Mouse (Mus musculus) neural tube, embryonic 11.5 days (tissue): ENCODE data around the gene Usp15. TPM values are rescaled to one million over a fixed set of nuclear protein-coding genes. Genes with fewer than 3 reads are reported as not detected.

Experiments used
- ATAC-seq: fragments of 200-750 bp; cut with Nextera tagmentation; 2 replicates; pipeline ENCODE4 v1.8.0; 2017; ENCODE audit warnings: moderate number of reproducible peaks, mild to moderate bottlenecking, moderate TSS enrichment, moderate library complexity; ENCODE audit not compliant: insufficient read depth, low FRiP score, low TSS enrichment
- DNase-seq: peaks from one replicate; pipeline ENCODE4 v3.0.0-alpha.2; 2015; ENCODE audit warnings: low spot score
- H3K27ac ChIP-seq: fragments of 300-500 bp; sonication (generic); 2 replicates; pipeline ENCODE4 v1.5.1; 2014; ENCODE audit warnings: low read depth, mild to moderate bottlenecking, low read length
- H3K27me3 ChIP-seq: fragments of 300-500 bp; sonication (generic); 2 replicates; pipeline ENCODE4 v1.6.1; 2014; ENCODE audit warnings: mild to moderate bottlenecking, low read length, mixed read lengths; ENCODE audit not compliant: control insufficient read depth, insufficient read depth
- H3K36me3 ChIP-seq: fragments of 300-500 bp; sonication (generic); 2 replicates; pipeline ENCODE4 v1.6.1; 2014; ENCODE audit warnings: mild to moderate bottlenecking, low read length, moderate library complexity, mixed read lengths; ENCODE audit not compliant: control insufficient read depth, insufficient read depth
- H3K4me1 ChIP-seq: fragments of 300-500 bp; sonication (generic); 2 replicates; pipeline ENCODE4 v1.6.1; 2014; ENCODE audit warnings: low read length, mixed read lengths; ENCODE audit not compliant: control insufficient read depth, insufficient read depth
- H3K4me2 ChIP-seq: fragments of 300-500 bp; sonication (generic); 2 replicates; pipeline ENCODE4 v1.6.1; 2014; ENCODE audit warnings: low read depth, mild to moderate bottlenecking, moderate library complexity
- H3K4me3 ChIP-seq: fragments of 300-500 bp; sonication (generic); 2 replicates; pipeline ENCODE4 v1.5.1; 2014; ENCODE audit warnings: low read depth, low read length
- H3K9ac ChIP-seq: fragments of 300-500 bp; sonication (generic); 2 replicates; pipeline ENCODE4 v1.6.1; 2014; ENCODE audit warnings: mild to moderate bottlenecking, low read length
- H3K9me3 ChIP-seq: fragments of 300-500 bp; sonication (generic); 2 replicates; pipeline ENCODE4 v1.6.1; 2016; ENCODE audit warnings: low read length; ENCODE audit not compliant: control insufficient read depth
- WGBS: fragments of 180-500 bp; shearing (Covaris S2); extraction: QIAGEN DNeasy Blood & Tissue Kit; methylation state at CpG from one replicate; pipeline ENCODE4 v1.1.7; 2014; 5-methylcytosine and 5-hydroxymethylcytosine counted together
- polyA plus RNA-seq: library from polyadenylated mRNA; unstranded; fragments of >200 nt; fragmentation: Nextera tagmentation; extraction: Ambion mirVana; gene quantifications from 2 replicates; pipeline ENCODE4 v1.2.1, GENCODE M21; 2014

Gene Usp15
- polyA plus RNA-seq, 1 experiment from 2014 or later: 79.7 TPM

GRCm38 (mm10) chr10:123201436-123201835, 4.6 kb upstream of the Usp15 start:
- no peak overlapping the region for H3K27ac ChIP-seq
- ATAC-seq: no peak
- H3K36me3 ChIP-seq: no peaks in the 10 kb centered on the region
- DNase-seq: no peak
- no peaks in the 10 kb centered on the region for H3K4me1 ChIP-seq
- H3K9me3 ChIP-seq: no peaks in the 10 kb centered on the region
- H3K27me3 ChIP-seq: no peaks in the 10 kb centered on the region
- H3K4me3 ChIP-seq: no peak overlapping the region
- H3K4me2 ChIP-seq: no peak overlapping the region
- 90% methylated on average over 5 of the region's 5 CpGs for WGBS
- H3K9ac ChIP-seq: no peak overlapping the region

DNA sequence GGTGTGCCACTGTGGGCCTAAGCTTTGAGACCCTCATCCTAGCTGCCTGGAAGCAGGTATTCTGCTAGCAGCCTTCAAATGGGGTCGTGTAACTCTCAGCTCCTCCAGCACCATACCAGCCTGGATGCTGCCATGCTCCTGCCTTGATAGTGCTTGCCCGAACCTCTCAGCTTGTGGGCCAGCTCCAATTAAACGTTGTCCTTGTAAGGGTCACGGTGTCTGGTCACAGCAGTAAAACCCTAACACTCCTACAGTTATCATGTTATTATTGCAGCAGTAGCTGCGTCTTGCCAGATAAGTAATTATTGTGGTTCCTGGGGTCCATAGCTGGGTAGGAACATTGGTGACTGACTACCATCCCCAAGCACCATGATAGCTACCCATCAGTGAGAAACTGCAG, 4.2 kb upstream of the Usp15 start:
- H3K4me3 ChIP-seq: no peak overlapping the region
- H3K9me3 ChIP-seq: no peaks in the 10 kb centered on the region
- H3K27me3 ChIP-seq: no peaks in the 10 kb centered on the region
- H3K36me3 ChIP-seq: no peaks in the 10 kb centered on the region
- 91% methylated on average over 5 of the region's 5 CpGs for WGBS
- H3K9ac ChIP-seq: no peak overlapping the region
- DNase-seq (no peak), ATAC-seq (no peak)
- H3K4me2 ChIP-seq: no peak overlapping the region
- no peak overlapping the region for H3K27ac ChIP-seq
- no peaks in the 10 kb centered on the region for H3K4me1 ChIP-seq

- Histone ChIP-seq H3K27me3 (no peaks in the 10 kb centered on the region), H3K4me1 (peaks cover 3% of the 10 kb centered on the region; the same call in 1 of the 2 replicates), H3K36me3 (no peaks in the 10 kb centered on the region), H3K9me3 (no peaks in the 10 kb centered on the region), H3K27ac (no peak overlapping the region), H3K4me2 (no peak overlapping the region), H3K9ac (no peak overlapping the region), H3K4me3 (no peak overlapping the region)
- ATAC-seq (no peak), DNase-seq (no peak)
- 91% methylated on average over 8 of the region's 8 CpGs for WGBS
Measured at GRCm38 (mm10) chr10:123200320-123200659, 3.5 kb upstream of the Usp15 start.

DNA sequence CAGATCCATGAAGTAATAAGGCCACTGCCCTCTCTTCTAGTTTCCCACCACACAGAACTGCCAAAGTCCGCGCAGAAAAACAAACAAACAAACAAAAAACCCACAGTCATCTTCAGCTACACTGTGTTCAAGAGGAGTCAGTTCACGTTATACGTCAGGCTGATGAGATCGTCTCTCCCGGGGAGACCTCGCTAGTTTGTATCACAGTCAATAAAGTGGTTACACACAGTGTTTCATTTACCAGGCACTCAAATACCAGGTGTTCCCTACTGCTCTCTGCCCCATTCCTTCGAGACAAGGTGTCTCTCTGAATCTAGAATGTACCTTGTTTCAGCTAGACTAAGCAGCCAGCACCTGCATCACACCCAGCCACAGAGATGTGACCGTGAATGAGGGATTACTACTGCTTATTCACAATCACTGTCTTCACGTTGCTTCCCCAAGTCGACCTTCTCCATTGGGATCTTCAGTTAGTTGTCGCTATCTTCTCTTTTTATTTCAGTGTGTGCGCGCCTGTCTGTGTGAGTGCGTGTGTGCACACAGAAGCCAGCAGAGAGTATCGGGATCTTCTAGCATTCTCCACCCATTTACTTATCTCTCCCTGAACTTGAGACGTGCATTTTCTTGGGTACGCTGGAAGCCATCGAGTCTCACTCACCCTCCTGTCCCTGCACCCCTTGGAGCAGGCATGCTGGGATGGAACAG, 3.0 kb upstream of the Usp15 start:
- no peak for ATAC-seq
- no peak for DNase-seq
- 85% methylated on average over 19 of the region's 19 CpGs for WGBS
- Histone ChIP-seq H3K4me2 (no peak overlapping the region), H3K4me1 (peaks cover 6% of the 10 kb centered on the region; the same call in 1 of the 2 replicates), H3K9ac (no peak overlapping the region), H3K36me3 (no peaks in the 10 kb centered on the region), H3K9me3 (no peaks in the 10 kb centered on the region), H3K27ac (no peak overlapping the region), H3K27me3 (no peaks in the 10 kb centered on the region), H3K4me3 (no peak overlapping the region)

GRCm38 (mm10) chr10:123199119-123199518, 2.3 kb upstream of the Usp15 start:
- Histone ChIP-seq H3K9ac (no peak overlapping the region), H3K4me2 (no peak overlapping the region), H3K9me3 (no peaks in the 10 kb centered on the region), H3K4me3 (no peak overlapping the region), H3K27me3 (no peaks in the 10 kb centered on the region), H3K36me3 (no peaks in the 10 kb centered on the region), H3K4me1 (peaks cover 6% of the 10 kb centered on the region; the same call in 1 of the 2 replicates), H3K27ac (no peak overlapping the region)
- ATAC-seq (no peak), DNase-seq (no peak)
- 93% methylated on average over 3 of the region's 3 CpGs for WGBS

DNA sequence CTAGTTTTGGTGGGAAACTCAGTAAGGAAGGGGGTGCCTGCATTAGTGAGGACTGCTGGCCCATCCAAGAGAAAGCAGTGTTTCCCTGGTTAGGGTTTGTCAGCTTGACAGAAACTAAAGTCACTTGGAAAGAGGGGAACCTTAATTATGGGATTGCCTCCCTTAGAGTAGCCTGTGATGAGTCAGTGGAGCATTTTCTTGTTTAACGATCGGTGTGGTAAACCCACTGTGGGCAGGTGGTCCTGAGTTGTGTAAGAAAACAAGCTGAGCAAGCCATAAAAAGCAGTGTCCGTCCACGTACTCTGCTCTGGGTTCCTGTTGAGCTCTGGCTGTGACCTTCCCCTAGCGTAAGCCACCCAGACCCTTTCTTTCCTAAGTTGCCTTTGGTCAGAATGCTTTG, 1.4 kb upstream of the Usp15 start:
- no peak for DNase-seq
- WGBS: 66% methylated on average over 5 of the region's 5 CpGs

DNA sequence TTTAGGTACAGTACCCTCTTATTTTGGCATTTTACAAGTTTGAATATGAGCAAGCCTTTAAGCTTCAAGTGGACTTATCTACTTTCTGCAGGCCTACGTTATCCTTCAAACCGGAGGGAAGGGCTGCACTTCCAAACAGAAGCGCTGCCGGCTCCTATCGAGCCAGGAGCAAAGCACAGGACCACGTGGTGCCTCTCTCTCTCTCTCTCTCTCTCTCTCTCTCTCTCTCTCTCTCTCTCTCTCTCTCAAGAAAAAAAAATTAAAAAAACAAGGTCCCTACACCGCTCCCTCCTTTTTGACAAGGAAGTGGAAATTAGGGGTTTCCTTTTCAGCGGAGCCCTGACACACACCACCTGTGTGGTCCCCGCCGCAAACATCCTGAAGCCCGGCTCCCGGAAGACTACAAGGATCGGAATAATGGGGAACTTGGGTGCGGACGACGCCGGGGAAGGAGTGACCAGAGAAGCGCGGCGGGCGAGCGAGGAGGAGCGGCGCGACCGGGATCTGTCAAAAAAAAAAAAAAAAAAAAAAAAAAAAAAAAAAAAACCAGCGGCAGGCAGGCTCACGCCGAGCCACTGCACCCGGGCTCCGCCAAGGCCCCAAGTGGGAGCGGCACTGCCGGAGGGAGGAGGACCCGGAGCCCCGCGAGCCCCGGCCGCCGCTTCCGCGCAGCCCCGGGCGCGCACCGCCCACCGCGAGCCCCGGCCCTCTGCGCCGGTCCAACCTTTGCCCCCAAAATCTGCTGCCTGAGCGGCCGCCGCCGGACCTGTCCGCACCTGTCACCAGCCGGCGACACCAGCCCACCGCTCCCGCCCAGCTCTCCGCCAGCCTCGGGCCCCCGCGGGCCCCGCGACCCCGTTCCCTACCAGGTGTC, 597 bp downstream of the Usp15 start:
- peak overlapping the region; percentile 77 for H3K4me3 ChIP-seq
- H3K4me1 ChIP-seq: peaks cover 6% of the 10 kb centered on the region; the same call in 1 of the 2 replicates
- peak overlapping the region; percentile 70 for H3K9ac ChIP-seq
- H3K36me3 ChIP-seq: no peaks in the 10 kb centered on the region
- peak overlapping the region; percentile 77; the same call in 1 of the 2 replicates for H3K27ac ChIP-seq
- ATAC-seq (peak; percentile 8), DNase-seq (peak; percentile 49)
- peak overlapping the region; percentile 59 for H3K4me2 ChIP-seq
- WGBS: under 1% methylated on average over 64 of the region's 66 CpGs
- H3K27me3 ChIP-seq: no peaks in the 10 kb centered on the region
- no peaks in the 10 kb centered on the region for H3K9me3 ChIP-seq

More for the DNA sequence above, 1.4 kb upstream of the Usp15 start:
- no peak for ATAC-seq
- no peak overlapping the region for H3K4me2 ChIP-seq
- H3K27me3 ChIP-seq: no peaks in the 10 kb centered on the region
- H3K4me3 ChIP-seq: no peak overlapping the region
- H3K9me3 ChIP-seq: no peaks in the 10 kb centered on the region
- no peak overlapping the region for H3K27ac ChIP-seq
- peaks cover 6% of the 10 kb centered on the region; the same call in 1 of the 2 replicates for H3K4me1 ChIP-seq
- no peak overlapping the region for H3K9ac ChIP-seq
- H3K36me3 ChIP-seq: no peaks in the 10 kb centered on the region

- H3K27me3 ChIP-seq: no peaks in the 10 kb centered on the region
Measured at GRCm38 (mm10) chr10:123195501-123195900, 1.3 kb downstream of the Usp15 start.

More at GRCm38 (mm10) chr10:123195501-123195900, 1.3 kb downstream of the Usp15 start:
- no peaks in the 10 kb centered on the region for H3K9me3 ChIP-seq
- peaks cover 6% of the 10 kb centered on the region; the same call in 1 of the 2 replicates for H3K4me1 ChIP-seq
- H3K27ac ChIP-seq: no peak overlapping the region
- DNase-seq: no peak
- 16% methylated on average over 7 of the region's 7 CpGs for WGBS
- ATAC-seq: no peak
- H3K4me2 ChIP-seq: peak overlapping the region; percentile 59
- H3K36me3 ChIP-seq: no peaks in the 10 kb centered on the region
- peak overlapping the region; percentile 70 for H3K9ac ChIP-seq
- H3K4me3 ChIP-seq: peak overlapping the region; percentile 77
